In genomic region chr9:21484065-21484464, GRCm38 (mm10) we compare ENCODE assay signal across 22 mouse cellular contexts. TPM values are rescaled to one million over a fixed set of nuclear protein-coding genes. Genes with fewer than 3 reads are reported as not detected.
DNase-seq lines count a peak whose midpoint lies in the region; ATAC-seq and TF ChIP-seq lines count a peak whose summit lies in the region.
"Had no signal": no experiment of that assay in that cellular context is flagged by ENCODE, and none has a peak within 500 bp of the region (broad histone marks: within the 10 kb centered on the region; RNA-seq: fewer than 3 reads in every experiment).

No protein-coding gene starts in this region.

- H3K4me3 ChIP-seq in forebrain, embryonic 14.5 days (ENCODE audit: low read depth, low read length), result no peak overlapping the region
- no peak overlapping the region for H3K4me3 ChIP-seq in forebrain, embryonic 15.5 days
- H3K4me3 ChIP-seq in hindbrain, embryonic 14.5 days (replicated peaks; ENCODE audit: low read length), result no peak overlapping the region
- H3K4me3 ChIP-seq in hindbrain, embryonic 11.5 days (ENCODE audit: low read depth, low read length), result no peak overlapping the region
- no peak overlapping the region for H3K4me3 ChIP-seq in midbrain, embryonic 14.5 days (replicated peaks; ENCODE audit: low read depth, low read length)
- no peak overlapping the region for H3K4me3 ChIP-seq in midbrain, embryonic 11.5 days (ENCODE audit: low read depth, low read length)
- H3K4me3 ChIP-seq in intestine, embryonic 16.5 days (ENCODE audit: low read length), result no peak overlapping the region
- H3K4me3 ChIP-seq: embryonic facial prominence, embryonic 15.5 days; heart, embryonic 10.5 days; limb, embryonic 13.5 days; liver, embryonic 12.5 days; midbrain, embryonic 12.5 days had no signal

- TF ChIP-seq POLR2A in brain, embryonic 14.5 days (IDR thresholded peaks at IDR 0.05; ENCODE audit: borderline replicate concordance, extremely low read depth, insufficient read depth, insufficient read length, poor library complexity, severe bottlenecking), result no peak

- no peak for TF ChIP-seq CTCF in brain, embryonic 14.5 days (IDR thresholded peaks at IDR 0.05; ENCODE audit: borderline replicate concordance, extremely low read depth, insufficient read depth, insufficient read length)

- no peaks in the 10 kb centered on the region for H3K27me3 ChIP-seq in forebrain, embryonic 14.5 days (replicated peaks; ENCODE audit: control insufficient read depth, insufficient read depth, low read length)
- H3K27me3 ChIP-seq in forebrain, embryonic 15.5 days, result no peaks in the 10 kb centered on the region
- no peaks in the 10 kb centered on the region for H3K27me3 ChIP-seq in hindbrain, embryonic 14.5 days (ENCODE audit: control insufficient read depth, insufficient read depth, low read length)
- H3K27me3 ChIP-seq in hindbrain, embryonic 11.5 days (ENCODE audit: control insufficient read depth, insufficient read depth, low read length), result no peaks in the 10 kb centered on the region
- no peaks in the 10 kb centered on the region for H3K27me3 ChIP-seq in midbrain, embryonic 14.5 days (ENCODE audit: control insufficient read depth, insufficient read depth, low read length)
- no peaks in the 10 kb centered on the region for H3K27me3 ChIP-seq in midbrain, embryonic 11.5 days (ENCODE audit: control insufficient read depth, insufficient read depth, low read length)
- no peaks in the 10 kb centered on the region for H3K27me3 ChIP-seq in intestine, embryonic 16.5 days (replicated peaks; ENCODE audit: control insufficient read depth, insufficient read depth, low read length)
- H3K27me3 ChIP-seq: embryonic facial prominence, embryonic 15.5 days; limb, embryonic 13.5 days; liver, embryonic 12.5 days; midbrain, embryonic 12.5 days; Patski had no signal

- H3K4me1 ChIP-seq in forebrain, embryonic 14.5 days (ENCODE audit: control insufficient read depth, insufficient read depth, low read length), result no peaks in the 10 kb centered on the region
- no peaks in the 10 kb centered on the region for H3K4me1 ChIP-seq in forebrain, embryonic 15.5 days
- no peaks in the 10 kb centered on the region for H3K4me1 ChIP-seq in hindbrain, embryonic 14.5 days (replicated peaks; ENCODE audit: control insufficient read depth, insufficient read depth, low read length)
- H3K4me1 ChIP-seq in hindbrain, embryonic 11.5 days (replicated peaks; ENCODE audit: control insufficient read depth, insufficient read depth, low read length), result no peaks in the 10 kb centered on the region
- H3K4me1 ChIP-seq in midbrain, embryonic 14.5 days (ENCODE audit: control insufficient read depth, insufficient read depth, low read length), result no peaks in the 10 kb centered on the region
- no peaks in the 10 kb centered on the region for H3K4me1 ChIP-seq in midbrain, embryonic 11.5 days (ENCODE audit: control insufficient read depth, insufficient read depth, low read length)
- H3K4me1 ChIP-seq in intestine, embryonic 16.5 days (ENCODE audit: control insufficient read depth, insufficient read depth, low read length), result no peaks in the 10 kb centered on the region
- H3K4me1 ChIP-seq: embryonic facial prominence, embryonic 15.5 days; limb, embryonic 13.5 days; liver, embryonic 12.5 days; midbrain, embryonic 12.5 days had no signal

- DNase-seq in forebrain, embryonic 14.5 days (ENCODE audit: low spot score), result peak; percentile 19
- peak; percentile 33 for DNase-seq in hindbrain, embryonic 14.5 days (ENCODE audit: low spot score)
- DNase-seq in hindbrain, embryonic 11.5 days (ENCODE audit: low spot score), result no peak
- DNase-seq in midbrain, embryonic 14.5 days, result peak; percentile 8
- DNase-seq in midbrain, embryonic 11.5 days (ENCODE audit: low spot score, missing footprints), result no peak
- peak; percentile 20 for DNase-seq in brain, embryonic 14.5 days (ENCODE audit: low read depth)
- DNase-seq: adrenal gland, postnatal 36 days; cerebellum, adult 11 months; gastrocnemius, postnatal 36 days; heart, postnatal 14 days; kidney, adult 8-10 months; kidney, postnatal 10 days; lung, adult 18-20 months; lung, postnatal 10 days had no signal

- H3K27ac ChIP-seq in forebrain, embryonic 14.5 days (ENCODE audit: low read depth, low read length), result no peak overlapping the region
- no peak overlapping the region for H3K27ac ChIP-seq in forebrain, embryonic 15.5 days (replicated peaks)
- no peak overlapping the region for H3K27ac ChIP-seq in hindbrain, embryonic 14.5 days
- no peak overlapping the region for H3K27ac ChIP-seq in hindbrain, embryonic 11.5 days (ENCODE audit: low read depth, low read length)
- H3K27ac ChIP-seq in midbrain, embryonic 14.5 days (replicated peaks; ENCODE audit: low read depth, low read length), result no peak overlapping the region
- no peak overlapping the region for H3K27ac ChIP-seq in midbrain, embryonic 11.5 days (ENCODE audit: low read depth, low read length)
- H3K27ac ChIP-seq in intestine, embryonic 16.5 days (ENCODE audit: low read length), result no peak overlapping the region
- H3K27ac ChIP-seq: embryonic facial prominence, embryonic 15.5 days; heart, embryonic 10.5 days; limb, embryonic 13.5 days; liver, embryonic 12.5 days; midbrain, embryonic 12.5 days had no signal

- no peak overlapping the region for H3K4me2 ChIP-seq in forebrain, embryonic 14.5 days (ENCODE audit: low read length)
- no peak overlapping the region for H3K4me2 ChIP-seq in forebrain, embryonic 15.5 days (replicated peaks)
- H3K4me2 ChIP-seq in hindbrain, embryonic 14.5 days (replicated peaks), result no peak overlapping the region
- no peak overlapping the region for H3K4me2 ChIP-seq in hindbrain, embryonic 11.5 days (replicated peaks; ENCODE audit: low read depth, low read length)
- H3K4me2 ChIP-seq in midbrain, embryonic 14.5 days (ENCODE audit: low read length), result no peak overlapping the region
- H3K4me2 ChIP-seq in midbrain, embryonic 11.5 days, result no peak overlapping the region
- H3K4me2 ChIP-seq in intestine, embryonic 16.5 days (ENCODE audit: low read depth, low read length), result no peak overlapping the region
- H3K4me2 ChIP-seq: embryonic facial prominence, embryonic 15.5 days; limb, embryonic 13.5 days; liver, embryonic 12.5 days; midbrain, embryonic 12.5 days had no signal

- WGBS in forebrain, embryonic 14.5 days, result 84% methylated on average over 4 of the region's 4 CpGs
- WGBS in forebrain, embryonic 15.5 days, result 82% methylated on average over 4 of the region's 4 CpGs
- 83% methylated on average over 4 of the region's 4 CpGs for WGBS in hindbrain, embryonic 14.5 days
- WGBS in hindbrain, embryonic 11.5 days, result 96% methylated on average over 4 of the region's 4 CpGs
- 88% methylated on average over 4 of the region's 4 CpGs for WGBS in midbrain, embryonic 14.5 days
- 96% methylated on average over 4 of the region's 4 CpGs for WGBS in midbrain, embryonic 11.5 days
- WGBS in intestine, embryonic 16.5 days, result 93% methylated on average over 4 of the region's 4 CpGs

- H3K9me3 ChIP-seq in forebrain, embryonic 14.5 days (replicated peaks; ENCODE audit: control insufficient read depth, low read length), result no peaks in the 10 kb centered on the region
- H3K9me3 ChIP-seq in forebrain, embryonic 15.5 days, result no peaks in the 10 kb centered on the region
- H3K9me3 ChIP-seq in hindbrain, embryonic 14.5 days (ENCODE audit: control insufficient read depth, low read length), result no peaks in the 10 kb centered on the region
- no peaks in the 10 kb centered on the region for H3K9me3 ChIP-seq in hindbrain, embryonic 11.5 days (ENCODE audit: control insufficient read depth, low read length)
- no peaks in the 10 kb centered on the region for H3K9me3 ChIP-seq in midbrain, embryonic 14.5 days (ENCODE audit: control insufficient read depth, low read length)
- H3K9me3 ChIP-seq in midbrain, embryonic 11.5 days (ENCODE audit: control insufficient read depth, low read length), result no peaks in the 10 kb centered on the region
- H3K9me3 ChIP-seq in intestine, embryonic 16.5 days (ENCODE audit: control insufficient read depth, low read length), result no peaks in the 10 kb centered on the region
- H3K9me3 ChIP-seq: embryonic facial prominence, embryonic 15.5 days; heart, embryonic 10.5 days; limb, embryonic 13.5 days; liver, embryonic 12.5 days; midbrain, embryonic 12.5 days had no signal

- no peak for ATAC-seq in forebrain, embryonic 14.5 days
- no peak for ATAC-seq in forebrain, embryonic 15.5 days (replicated peaks)
- no peak for ATAC-seq in hindbrain, embryonic 14.5 days (ENCODE audit: low FRiP score)
- no peak for ATAC-seq in hindbrain, embryonic 11.5 days (ENCODE audit: low FRiP score)
- no peak for ATAC-seq in midbrain, embryonic 14.5 days (ENCODE audit: low FRiP score, low TSS enrichment)
- ATAC-seq in midbrain, embryonic 11.5 days (ENCODE audit: low FRiP score), result no peak
- no peak for ATAC-seq in intestine, embryonic 16.5 days
- ATAC-seq: liver, embryonic 12.5 days; Patski had no signal

- H3K9ac ChIP-seq in forebrain, embryonic 14.5 days (ENCODE audit: low read length), result no peak overlapping the region
- H3K9ac ChIP-seq in forebrain, embryonic 15.5 days (replicated peaks), result no peak overlapping the region
- H3K9ac ChIP-seq in hindbrain, embryonic 14.5 days, result no peak overlapping the region
- no peak overlapping the region for H3K9ac ChIP-seq in hindbrain, embryonic 11.5 days (ENCODE audit: low read depth, low read length)
- H3K9ac ChIP-seq in midbrain, embryonic 14.5 days (replicated peaks; ENCODE audit: low read length), result no peak overlapping the region
- no peak overlapping the region for H3K9ac ChIP-seq in midbrain, embryonic 11.5 days (ENCODE audit: low read length)
- no peak overlapping the region for H3K9ac ChIP-seq in intestine, embryonic 16.5 days (ENCODE audit: low read depth, low read length)
- H3K9ac ChIP-seq: embryonic facial prominence, embryonic 15.5 days; limb, embryonic 13.5 days; liver, embryonic 12.5 days; midbrain, embryonic 12.5 days had no signal

- peaks cover 74% of the 10 kb centered on the region for H3K36me3 ChIP-seq in forebrain, embryonic 14.5 days (ENCODE audit: control insufficient read depth, insufficient read depth, low read length)
- peaks cover 61% of the 10 kb centered on the region for H3K36me3 ChIP-seq in forebrain, embryonic 15.5 days
- peaks cover 90% of the 10 kb centered on the region for H3K36me3 ChIP-seq in hindbrain, embryonic 14.5 days (replicated peaks; ENCODE audit: control insufficient read depth, insufficient read depth)
- 0 out of 2 replicates have a peak, but pooled peaks cover 5% of the 10 kb centered on the region for H3K36me3 ChIP-seq in hindbrain, embryonic 11.5 days (ENCODE audit: control insufficient read depth, insufficient read depth, low read length)
- H3K36me3 ChIP-seq in midbrain, embryonic 14.5 days (ENCODE audit: control insufficient read depth, insufficient read depth, low read length), result peaks cover 73% of the 10 kb centered on the region
- H3K36me3 ChIP-seq in midbrain, embryonic 11.5 days (ENCODE audit: control insufficient read depth, insufficient read depth, low read length), result peaks cover 11% of the 10 kb centered on the region; the same call in 1 of the 2 replicates
- H3K36me3 ChIP-seq in intestine, embryonic 16.5 days (ENCODE audit: control insufficient read depth, insufficient read depth, low read length), result peaks cover 13% of the 10 kb centered on the region

RNA-seq across cellular contexts. Expression of gene Tmed1, which starts 26.0 kb away (rescaled TPM):
- polyA plus RNA-seq in forebrain, embryonic 14.5 days (2014; fragmentation: Nextera tagmentation; extraction: Ambion mirVana), result 56.9 and 58.3 TPM in 2 replicates
- 56.4 and 57.7 TPM in 2 replicates for polyA plus RNA-seq in forebrain, embryonic 15.5 days (2015; fragmentation: Nextera tagmentation; extraction: Ambion mirVana)
- 46.3 and 51.1 TPM in 2 replicates for polyA plus RNA-seq in hindbrain, embryonic 14.5 days (2014; fragmentation: Nextera tagmentation; extraction: Ambion mirVana)
- polyA plus RNA-seq in hindbrain, embryonic 11.5 days (2014; fragmentation: Nextera tagmentation; extraction: Ambion mirVana), result 59.1 and 66.0 TPM in 2 replicates
- 48.0 and 50.2 TPM in 2 replicates for polyA plus RNA-seq in midbrain, embryonic 14.5 days (2014; fragmentation: Nextera tagmentation; extraction: Ambion mirVana)
- polyA plus RNA-seq in midbrain, embryonic 11.5 days (2014; fragmentation: Nextera tagmentation; extraction: Ambion mirVana), result 64.5 and 68.0 TPM in 2 replicates
- polyA plus RNA-seq in brain, embryonic 14.5 days (2012; rRNA removed), result 40.8 and 49.2 TPM in 2 replicates
- 72.6 and 79.7 TPM in 2 replicates for polyA plus RNA-seq in intestine, embryonic 16.5 days (2015; fragmentation: Nextera tagmentation; extraction: Ambion mirVana)

RNA-seq across cellular contexts. Expression of gene AB124611, which starts 41.9 kb away (rescaled TPM):
- 0.74 and 1.9 TPM in 2 replicates for polyA plus RNA-seq in forebrain, embryonic 14.5 days (2014; fragmentation: Nextera tagmentation; extraction: Ambion mirVana)
- polyA plus RNA-seq in forebrain, embryonic 15.5 days (2015; fragmentation: Nextera tagmentation; extraction: Ambion mirVana), result 3.0 and 3.8 TPM in 2 replicates
- 0.99 and 2.0 TPM in 2 replicates for polyA plus RNA-seq in hindbrain, embryonic 14.5 days (2014; fragmentation: Nextera tagmentation; extraction: Ambion mirVana)
- 2.6 and 5.3 TPM in 2 replicates for polyA plus RNA-seq in hindbrain, embryonic 11.5 days (2014; fragmentation: Nextera tagmentation; extraction: Ambion mirVana)
- polyA plus RNA-seq in midbrain, embryonic 14.5 days (2014; fragmentation: Nextera tagmentation; extraction: Ambion mirVana), result 1.0 and 1.8 TPM in 2 replicates
- 2.9 and 3.2 TPM in 2 replicates for polyA plus RNA-seq in midbrain, embryonic 11.5 days (2014; fragmentation: Nextera tagmentation; extraction: Ambion mirVana)
- 1.00 and 1.0 TPM in 2 replicates for polyA plus RNA-seq in brain, embryonic 14.5 days (2012; rRNA removed)
- polyA plus RNA-seq in intestine, embryonic 16.5 days (2015; fragmentation: Nextera tagmentation; extraction: Ambion mirVana), result 2.1 and 3.2 TPM in 2 replicates
- polyA plus RNA-seq: Patski had no signal

RNA-seq across cellular contexts. Expression of gene Dnm2, which starts 59.4 kb away (rescaled TPM):
- 54.2 and 65.3 TPM in 2 replicates for polyA plus RNA-seq in forebrain, embryonic 14.5 days (2014; fragmentation: Nextera tagmentation; extraction: Ambion mirVana)
- 74.7 and 77.1 TPM in 2 replicates for polyA plus RNA-seq in forebrain, embryonic 15.5 days (2015; fragmentation: Nextera tagmentation; extraction: Ambion mirVana)
- polyA plus RNA-seq in hindbrain, embryonic 14.5 days (2014; fragmentation: Nextera tagmentation; extraction: Ambion mirVana), result 58.3 and 60.7 TPM in 2 replicates
- 59.2 and 64.8 TPM in 2 replicates for polyA plus RNA-seq in hindbrain, embryonic 11.5 days (2014; fragmentation: Nextera tagmentation; extraction: Ambion mirVana)
- 54.5 and 56.7 TPM in 2 replicates for polyA plus RNA-seq in midbrain, embryonic 14.5 days (2014; fragmentation: Nextera tagmentation; extraction: Ambion mirVana)
- 55.0 and 60.6 TPM in 2 replicates for polyA plus RNA-seq in midbrain, embryonic 11.5 days (2014; fragmentation: Nextera tagmentation; extraction: Ambion mirVana)
- polyA plus RNA-seq in brain, embryonic 14.5 days (2012; rRNA removed), result 79.7 and 92.2 TPM in 2 replicates
- polyA plus RNA-seq in intestine, embryonic 16.5 days (2015; fragmentation: Nextera tagmentation; extraction: Ambion mirVana), result 77.7 and 82.5 TPM in 2 replicates

Comparison
In these comparisons a context has a peak if more than half of its experiments do, and no peak if none do; other contexts are left out.
1. DNase-seq: peak in forebrain, embryonic 14.5 days (single experiment), hindbrain, embryonic 14.5 days (single experiment), midbrain, embryonic 14.5 days (single experiment) and brain, embryonic 14.5 days (single experiment); none in hindbrain, embryonic 11.5 days (single experiment) and midbrain, embryonic 11.5 days (single experiment).